Mouse (Mus musculus) frontal cortex, postnatal 14 days (tissue): ENCODE results near the gene Cd247.
A peak's percentile ranks its signal among the peaks of the same experiment; 100 is the strongest.

ENCODE experiments used
- DNase-seq, 2 experiments: peaks; one replicate each; pipeline ENCODE4 v3.0.0; 2022; ENCODE audit warnings: low spot score in 2 of 2

Gene Cd247

GRCm38 (mm10) chr1:165852131-165852530 is 63.6 kb downstream of the Cd247 start:
- no peak for DNase-seq

DNA sequence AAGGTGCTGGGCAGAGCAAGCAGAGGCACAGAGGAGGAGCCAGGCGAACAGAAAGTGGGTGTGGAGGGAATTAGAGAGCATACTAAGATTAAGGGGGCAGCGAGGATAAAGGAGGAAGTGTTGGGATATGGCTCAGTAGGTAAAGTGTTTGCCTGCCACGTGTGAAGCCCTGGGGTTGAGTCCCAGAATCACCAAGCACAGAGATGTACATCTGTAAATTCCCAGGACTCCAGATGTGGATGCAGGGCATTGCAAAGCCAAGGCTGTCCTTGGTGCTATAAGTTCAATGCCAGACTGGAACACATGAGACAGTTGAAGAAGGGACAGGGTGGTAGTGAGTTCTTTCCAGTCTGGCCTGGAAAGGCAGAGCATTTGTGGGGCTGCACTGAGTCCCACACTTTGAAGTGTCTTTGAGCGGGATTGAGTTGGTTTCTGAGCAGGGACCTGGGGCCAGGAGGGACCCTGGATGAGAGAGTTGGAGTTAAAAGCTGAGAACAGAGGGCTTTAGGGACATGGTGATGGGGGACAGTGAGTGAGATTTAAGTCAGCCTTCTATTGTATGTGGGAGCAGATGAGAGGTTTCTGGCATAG is 64.7 kb downstream of the Cd247 start:
- no peak for DNase-seq

- peak in 1 of 2 experiments; percentile 53 for DNase-seq
Observed at GRCm38 (mm10) chr1:165853729-165854420, 65.4 kb downstream of the Cd247 start.

DNA sequence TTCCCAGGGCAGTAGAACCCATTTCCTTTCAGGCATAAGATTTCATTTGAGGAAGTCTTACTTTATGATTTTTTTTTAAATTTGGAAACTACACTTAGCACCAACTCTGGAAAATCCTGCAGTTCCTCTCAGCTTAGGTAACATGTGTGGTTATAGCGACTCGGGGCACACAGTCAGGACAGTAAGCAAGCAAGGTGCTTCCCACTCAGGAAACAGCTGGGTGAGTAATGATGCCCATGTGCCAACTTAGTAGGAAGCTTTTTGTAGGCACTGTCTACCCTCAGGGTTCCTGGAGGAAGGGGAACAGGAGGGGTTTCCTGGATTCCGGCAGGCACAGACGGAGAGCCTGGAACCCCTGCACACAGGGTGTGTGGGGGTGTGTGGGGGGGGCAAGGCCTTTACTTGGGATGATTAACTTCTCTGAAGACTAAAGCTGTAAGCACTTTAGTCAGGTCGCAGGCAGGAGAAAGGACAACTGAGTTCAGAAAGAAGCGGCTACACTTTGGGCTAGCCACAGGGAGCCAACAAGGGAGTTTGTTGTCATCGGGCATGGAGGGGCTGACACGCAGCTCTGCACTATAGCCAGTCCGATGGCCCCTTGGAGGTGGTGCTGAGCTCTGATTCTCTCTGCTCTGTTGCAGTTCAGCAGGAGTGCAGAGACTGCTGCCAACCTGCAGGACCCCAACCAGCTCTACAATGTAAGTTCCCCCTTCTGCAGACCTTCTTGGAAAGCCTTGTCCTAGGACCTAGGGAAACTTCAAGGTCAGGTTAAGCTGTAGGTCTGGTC is 67.5 kb downstream of the Cd247 start:
- no peak for DNase-seq

- no peak for DNase-seq
Observed at GRCm38 (mm10) chr1:165857279-165857678, 68.8 kb downstream of the Cd247 start.

- DNase-seq = no peak
Observed at GRCm38 (mm10) chr1:165858356-165858755, 69.9 kb downstream of the Cd247 start.

DNA sequence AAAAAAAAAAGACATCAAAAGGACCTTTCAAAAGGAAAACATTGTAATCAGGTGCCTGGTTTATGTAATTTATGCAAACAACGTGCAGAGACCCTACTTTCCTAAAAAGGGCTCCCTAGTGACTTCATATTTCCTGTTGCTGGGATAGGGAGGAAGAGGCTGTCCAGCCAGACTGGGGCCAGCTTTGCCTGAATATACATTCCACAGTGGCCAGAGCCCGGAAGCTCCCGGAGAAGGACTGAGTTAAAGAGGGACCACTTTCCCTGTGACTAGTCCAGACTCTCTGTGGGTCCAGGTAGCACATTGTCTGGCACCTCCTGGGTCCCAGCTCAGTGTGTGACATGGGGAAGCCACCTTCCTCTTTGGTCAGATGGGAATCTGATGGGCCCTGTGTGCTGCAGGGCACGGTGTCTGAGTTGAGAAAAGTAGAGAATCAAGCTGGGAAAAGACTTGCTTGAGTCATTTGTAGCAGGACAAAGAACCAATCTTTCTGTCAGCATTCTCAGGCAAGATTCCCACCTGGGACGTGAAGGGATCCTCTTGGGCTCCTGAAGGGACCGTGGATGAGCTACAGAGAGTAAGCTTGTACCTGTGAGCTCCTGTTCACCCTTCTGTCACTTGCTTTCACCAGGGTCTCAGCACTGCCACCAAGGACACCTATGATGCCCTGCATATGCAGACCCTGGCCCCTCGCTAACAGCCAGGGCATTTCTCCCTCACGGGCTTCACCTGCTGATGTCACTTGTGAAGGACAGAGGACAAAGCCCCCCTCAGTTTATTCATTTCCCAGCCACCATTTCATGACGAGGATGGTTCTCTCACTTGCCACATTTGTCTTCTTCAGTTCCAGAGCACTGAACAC is 72.1 kb downstream of the Cd247 start:
- no peak for DNase-seq

- DNase-seq = no peak
Observed at GRCm38 (mm10) chr1:165861235-165861609, 72.7 kb downstream of the Cd247 start.

DNA sequence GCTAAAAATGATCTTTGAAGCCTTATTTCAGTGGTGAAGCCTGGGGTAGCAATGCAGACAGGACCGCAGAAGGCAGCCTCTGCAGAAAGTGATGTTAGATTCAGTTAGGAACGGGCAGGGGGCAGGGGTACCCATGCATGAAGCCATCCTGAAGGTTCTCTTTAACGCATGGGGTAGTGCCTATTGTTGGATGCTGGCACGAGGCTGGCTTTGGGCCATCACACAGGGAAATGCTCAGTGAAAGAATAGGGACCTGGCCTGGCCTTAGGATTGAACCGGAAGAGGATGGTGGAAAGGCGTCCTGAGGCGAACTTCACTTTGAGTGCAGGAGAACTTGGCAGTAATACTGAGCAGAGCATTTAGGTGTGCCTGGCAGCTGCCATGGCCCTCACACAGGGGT is 73.6 kb downstream of the Cd247 start:
- no peak for DNase-seq

DNA sequence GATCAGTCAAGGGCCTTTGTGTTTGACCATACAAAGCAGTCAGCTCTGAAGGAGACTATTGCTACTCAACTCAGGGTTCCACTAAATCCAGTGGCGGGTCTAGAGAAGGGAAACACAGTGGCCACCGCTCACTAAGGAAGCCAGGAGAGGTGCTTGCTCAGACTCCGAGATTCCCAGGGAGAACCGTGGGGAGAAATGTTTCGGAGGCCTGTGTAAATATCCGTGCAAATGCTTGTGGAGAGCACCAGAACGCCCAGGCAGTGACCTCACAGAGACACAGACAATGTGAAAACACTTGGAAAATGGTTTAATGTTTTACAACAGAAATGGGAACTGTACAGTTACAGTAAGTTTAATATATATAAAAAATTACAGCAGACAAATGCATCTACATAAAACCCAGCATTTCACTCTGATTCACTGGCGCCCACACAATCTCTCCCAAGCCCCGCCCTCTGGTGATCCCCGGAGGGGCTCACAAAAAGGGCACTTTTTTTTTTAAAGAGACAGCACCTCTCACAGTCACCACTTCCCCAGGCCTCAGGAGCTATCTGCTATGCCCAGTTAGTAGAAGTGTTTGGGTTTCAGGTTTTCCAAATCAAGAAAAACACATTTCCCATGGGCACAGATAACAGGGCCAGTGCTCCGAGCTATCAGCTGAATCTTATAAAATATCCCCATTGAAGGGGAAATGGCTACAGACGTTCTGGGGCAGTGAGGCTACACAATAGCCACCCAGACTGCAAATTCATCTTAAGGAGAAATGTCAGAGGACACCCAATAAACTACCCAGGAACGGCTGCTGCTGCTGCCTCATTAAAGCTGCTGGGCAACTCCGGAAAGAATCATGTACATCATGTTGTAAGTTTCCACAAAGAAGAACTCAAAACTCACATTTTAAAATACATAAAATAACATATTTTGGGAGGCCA is 76.6 kb downstream of the Cd247 start:
- DNase-seq = no peak

- no peak for DNase-seq
Observed at GRCm38 (mm10) chr1:165866630-165867280, 78.3 kb downstream of the Cd247 start.

GRCm38 (mm10) chr1:165868659-165869058 is 80.2 kb downstream of the Cd247 start:
- DNase-seq = no peak

DNA sequence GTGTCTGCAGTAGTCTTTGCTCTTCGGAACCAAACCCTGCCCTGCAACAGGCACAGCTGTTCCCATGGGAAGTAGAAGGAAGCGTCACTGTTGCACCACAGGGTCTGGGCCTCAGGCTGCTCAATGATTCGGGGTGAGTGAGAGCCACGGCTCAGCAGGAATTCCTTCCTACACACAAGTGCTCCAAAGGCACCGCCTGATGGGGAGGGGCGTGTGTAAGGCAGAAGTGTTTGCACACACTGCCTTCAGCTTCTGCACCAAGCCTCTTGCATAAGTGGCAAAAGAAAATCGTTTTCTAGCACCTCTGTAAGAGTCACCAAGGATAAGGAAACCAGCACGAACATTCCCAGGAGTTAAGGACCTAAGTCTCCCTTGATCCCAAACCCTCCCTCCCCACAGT is 86.2 kb downstream of the Cd247 start:
- no peak for DNase-seq

DNA sequence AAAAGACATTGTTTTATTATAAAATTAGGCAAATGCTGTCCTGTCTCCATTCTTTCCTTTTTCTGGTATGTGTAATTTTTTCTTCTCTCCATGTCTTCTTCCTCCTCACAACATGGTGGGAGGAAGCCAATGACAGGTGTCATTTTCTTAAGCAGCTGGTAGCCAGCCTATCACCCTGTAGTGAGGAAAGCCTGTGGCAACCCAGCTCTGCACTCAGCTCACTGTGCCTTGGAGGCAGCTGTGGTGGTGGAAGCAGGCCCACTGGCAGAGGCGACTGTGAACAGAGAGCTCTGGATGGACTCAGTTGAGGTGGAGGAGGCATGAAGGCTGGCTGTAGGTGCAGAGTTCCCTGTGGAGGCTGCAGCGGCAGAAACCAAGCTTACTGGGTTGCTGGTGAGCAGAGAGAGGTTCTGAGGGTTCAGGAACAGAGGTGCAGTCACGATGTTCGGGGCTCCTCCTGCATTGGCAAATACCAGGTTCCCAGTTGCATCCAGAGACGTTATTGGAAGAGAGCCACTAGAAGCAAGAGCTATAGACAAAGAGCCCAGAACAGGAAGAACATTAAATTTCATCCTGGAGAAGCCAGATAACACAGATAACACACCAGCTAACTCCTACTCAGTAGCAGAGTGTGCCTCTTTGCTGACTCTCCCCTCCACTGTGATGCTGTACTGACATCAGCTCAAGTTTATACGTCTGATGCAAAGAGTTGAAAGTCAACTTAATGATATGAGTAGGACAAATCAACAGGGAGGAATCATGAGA is 87.2 kb downstream of the Cd247 start:
- DNase-seq = no peak

DNA sequence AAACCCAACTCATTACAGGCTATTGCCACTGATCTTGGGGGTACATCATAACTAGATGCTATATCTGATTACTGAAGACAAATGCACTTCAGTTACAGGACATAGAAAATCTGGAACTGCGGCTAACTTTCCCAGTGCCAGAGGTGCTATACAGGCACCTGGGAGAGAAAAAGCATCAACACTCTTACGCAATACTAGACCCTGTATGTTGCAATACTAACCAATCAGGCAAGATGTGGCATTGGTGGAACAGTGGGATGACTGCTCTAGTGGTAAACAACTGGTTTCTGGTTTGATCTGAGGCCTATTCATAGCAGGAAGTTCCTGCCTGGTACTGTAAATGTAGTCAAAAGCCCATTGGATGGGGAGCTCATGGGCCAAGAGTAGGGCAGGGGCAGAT is 90.3 kb downstream of the Cd247 start:
- DNase-seq = no peak

DNA sequence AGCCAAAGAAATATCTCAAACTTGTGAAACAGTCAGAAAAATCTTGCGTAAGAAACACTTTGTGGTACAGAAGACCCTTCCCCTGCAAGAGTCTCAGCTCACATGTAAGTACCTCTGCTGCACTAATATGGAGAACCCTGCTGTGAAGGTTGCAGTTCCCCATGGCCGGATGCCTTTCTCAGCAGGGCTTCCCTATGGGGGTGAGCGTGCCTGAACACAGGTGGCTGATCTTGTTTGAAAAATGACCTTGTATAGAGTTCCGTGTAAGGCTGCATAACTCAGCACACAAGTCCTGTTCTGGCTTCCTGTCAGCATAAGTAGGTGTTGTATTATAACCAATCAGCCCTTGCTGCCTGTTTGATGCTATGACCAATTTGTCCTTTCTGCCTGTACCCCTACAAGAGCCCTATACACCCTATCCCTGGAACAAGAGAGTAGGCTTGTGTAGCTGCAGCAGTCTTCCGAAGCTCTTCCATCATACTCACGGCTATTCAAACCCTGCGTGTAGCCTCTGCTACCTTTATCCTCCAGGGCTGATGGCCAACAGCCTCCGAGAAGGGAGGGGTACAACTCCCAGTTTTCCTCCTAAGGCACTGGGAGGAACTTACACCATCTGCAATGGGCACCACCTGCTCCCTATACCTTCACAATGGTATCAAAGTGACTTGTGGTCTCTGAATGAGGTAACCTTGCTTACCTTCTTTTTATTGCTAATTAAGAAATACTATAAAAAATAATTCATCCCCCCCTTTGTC is 93.8 kb downstream of the Cd247 start:
- no peak for DNase-seq

GRCm38 (mm10) chr1:165891686-165892085 is 103.2 kb downstream of the Cd247 start:
- DNase-seq = no peak

DNA sequence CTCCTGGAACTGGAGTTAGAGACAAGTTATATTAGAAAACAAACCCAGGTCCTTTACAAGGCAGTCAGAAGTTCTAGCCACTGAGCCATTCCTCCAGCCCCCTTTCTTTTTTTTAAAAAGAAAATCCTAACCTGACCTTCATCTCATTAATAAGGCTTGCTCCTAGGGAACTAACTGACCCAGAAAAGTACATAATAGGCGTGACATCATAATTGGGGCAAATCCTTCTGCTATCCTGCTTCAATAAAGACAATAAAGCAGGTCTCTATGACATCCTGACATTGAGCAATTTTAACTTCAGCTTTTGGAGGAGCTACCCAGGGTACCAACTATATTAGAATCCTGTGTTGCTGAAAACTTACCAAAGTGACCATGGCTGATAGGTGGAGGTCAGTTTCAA is 115.1 kb downstream of the Cd247 start:
- no peak for DNase-seq

DNA sequence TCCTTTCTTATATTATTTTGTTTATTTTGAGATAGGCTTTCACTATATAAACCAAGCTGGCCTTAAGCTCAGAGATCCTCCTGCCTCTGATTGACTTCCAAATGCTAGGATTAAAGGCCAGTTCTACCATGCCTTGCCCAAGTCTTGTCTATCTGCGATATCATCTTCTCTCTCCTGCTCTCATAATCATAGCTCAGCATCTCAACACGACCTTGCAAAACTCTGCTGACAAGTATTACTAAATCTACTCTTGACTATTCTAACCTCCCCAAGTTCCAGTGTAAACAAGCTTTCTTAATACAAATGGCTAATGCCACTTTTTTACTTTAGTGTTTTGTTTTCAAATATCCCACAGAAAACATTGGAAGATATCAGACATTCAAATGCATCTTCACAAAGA is 119.7 kb downstream of the Cd247 start:
- no peak for DNase-seq
